Mouse (Mus musculus) erythroblast, embryonic 14.5 days (primary cell): ENCODE results near the gene Scd3. TPM values are rescaled to one million over a fixed set of nuclear protein-coding genes. Genes with fewer than 3 reads are reported as not detected.

Experiments
- H3K27me3 ChIP-seq: 2 replicates; pipeline ENCODE4 v1.6.1; 2012; ENCODE audit warnings: inconsistent platforms; ENCODE audit not compliant: control insufficient read depth
- H3K36me3 ChIP-seq: 2 replicates; pipeline ENCODE4 v1.6.1; 2012; ENCODE audit warnings: mild to moderate bottlenecking, inconsistent platforms; ENCODE audit not compliant: control insufficient read depth
- H3K4me1 ChIP-seq: 2 replicates; pipeline ENCODE4 v1.6.1; 2012; ENCODE audit warnings: inconsistent platforms; ENCODE audit not compliant: control insufficient read depth
- H3K4me3 ChIP-seq: replicated peaks from 2 replicates; pipeline ENCODE3; 2012; ENCODE audit warnings: moderate library complexity, mild to moderate bottlenecking, inconsistent platforms
- H3K9me3 ChIP-seq: 2 replicates; pipeline ENCODE4 v1.6.1; 2012; ENCODE audit warnings: low read length, inconsistent platforms, mixed read lengths; ENCODE audit not compliant: control insufficient read depth
- GATA1 ChIP-seq: IDR thresholded peaks from 2 replicates; pipeline ENCODE4 v1.6.1; 2012; ENCODE audit warnings: low read length, inconsistent platforms, mixed read lengths
- TAL1 ChIP-seq: IDR thresholded peaks from 3 replicates; pipeline ENCODE4 v1.6.1; 2012; ENCODE audit warnings: low read length, inconsistent platforms, mixed read lengths
- polyA plus RNA-seq: library from polyadenylated mRNA; stranded (reverse); fragments of >175 nt; gene quantifications from 2 replicates; pipeline ENCODE4 v1.2.3, GENCODE M21; 2012

Scd3 gene
- polyA plus RNA-seq, 1 experiment: not detected

DNA sequence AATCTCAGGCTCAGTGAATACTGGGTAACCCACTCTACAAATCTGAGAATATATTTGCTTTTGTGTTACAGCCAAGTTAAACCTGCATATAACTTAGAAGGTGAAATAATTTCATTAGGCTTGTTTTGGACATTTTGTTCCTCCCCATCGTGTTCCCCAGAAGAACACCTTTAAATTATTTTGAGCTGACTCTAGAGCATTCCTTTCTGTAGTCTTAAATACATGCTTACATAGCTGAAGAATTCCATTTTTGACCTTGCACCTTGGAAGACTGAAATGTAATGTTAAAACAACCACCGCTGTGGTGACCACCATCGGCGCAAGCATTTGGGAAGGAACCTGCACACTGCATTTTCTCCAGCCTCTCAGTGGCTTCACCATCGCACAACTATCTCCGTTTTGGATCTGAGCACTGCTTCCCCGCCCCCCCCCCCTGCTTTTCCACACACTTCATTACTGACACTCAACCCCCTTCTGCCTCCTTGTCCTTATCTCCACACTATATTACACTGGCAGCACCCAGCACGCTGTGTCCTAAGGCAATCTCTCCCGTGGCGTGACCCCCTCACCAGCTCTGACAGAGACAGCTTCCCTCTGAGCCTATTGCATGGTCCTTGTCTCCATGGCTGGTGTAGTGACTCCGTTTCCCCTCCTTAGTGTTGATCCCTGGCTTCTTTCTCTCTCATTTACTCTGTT, 84.5 kb downstream of the Scd3 start:
- Histone ChIP-seq H3K9me3 (no peaks in the 10 kb centered on the region), H3K4me1 (peaks cover 90% of the 10 kb centered on the region), H3K4me3 (no peak overlapping the region), H3K36me3 (no peaks in the 10 kb centered on the region), H3K27me3 (no peaks in the 10 kb centered on the region)
- TF ChIP-seq TAL1: no peak
- no peak for TF ChIP-seq GATA1

DNA sequence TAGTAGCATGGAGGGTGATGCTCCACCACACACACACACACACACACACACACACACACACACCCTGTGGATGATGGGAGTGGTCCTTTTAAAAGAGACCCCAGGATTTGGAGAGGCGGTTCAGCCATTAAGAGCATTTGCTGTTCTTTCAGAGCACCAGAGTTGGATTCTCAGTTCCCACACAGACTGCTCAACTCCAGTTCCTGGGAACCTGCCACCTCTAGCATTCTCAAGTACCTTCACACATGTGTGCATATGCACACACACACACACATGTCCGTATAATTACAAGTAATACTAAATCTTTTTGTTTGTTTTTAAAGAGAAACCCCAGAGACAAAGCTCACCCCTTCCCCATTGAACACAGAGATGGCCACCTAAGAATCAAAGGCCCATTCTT, 89.0 kb downstream of the Scd3 start:
- H3K36me3 ChIP-seq: peaks cover 22% of the 10 kb centered on the region
- peaks cover 90% of the 10 kb centered on the region for H3K4me1 ChIP-seq
- TF ChIP-seq TAL1 (no peak), GATA1 (no peak)
- no peaks in the 10 kb centered on the region for H3K9me3 ChIP-seq
- no peak overlapping the region for H3K4me3 ChIP-seq
- no peaks in the 10 kb centered on the region for H3K27me3 ChIP-seq

DNA sequence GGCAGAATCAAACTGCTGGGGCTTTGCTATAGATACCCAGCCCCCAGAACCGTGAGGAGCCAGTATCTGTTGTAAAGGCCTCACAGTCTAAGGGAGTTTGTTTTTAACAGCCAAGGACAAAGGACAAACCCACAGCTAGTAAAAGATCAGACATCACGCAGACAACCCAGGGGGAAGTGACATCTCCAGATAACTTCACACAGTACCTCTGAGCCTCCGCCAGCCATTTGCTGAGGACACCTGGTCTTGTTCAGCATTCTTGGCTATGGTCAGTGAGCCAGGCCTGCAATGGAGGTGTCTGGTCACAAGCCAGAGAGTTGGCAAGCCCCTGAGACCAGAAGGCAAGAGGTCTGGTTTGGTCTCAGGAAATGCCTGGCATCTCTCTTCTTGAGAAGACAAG, 89.4 kb downstream of the Scd3 start:
- Histone ChIP-seq H3K4me3 (peak overlapping the region; percentile 83), H3K9me3 (no peaks in the 10 kb centered on the region), H3K36me3 (peaks cover 26% of the 10 kb centered on the region), H3K4me1 (peaks cover 90% of the 10 kb centered on the region), H3K27me3 (no peaks in the 10 kb centered on the region)
- no peak for TF ChIP-seq TAL1
- TF ChIP-seq GATA1: no peak

DNA sequence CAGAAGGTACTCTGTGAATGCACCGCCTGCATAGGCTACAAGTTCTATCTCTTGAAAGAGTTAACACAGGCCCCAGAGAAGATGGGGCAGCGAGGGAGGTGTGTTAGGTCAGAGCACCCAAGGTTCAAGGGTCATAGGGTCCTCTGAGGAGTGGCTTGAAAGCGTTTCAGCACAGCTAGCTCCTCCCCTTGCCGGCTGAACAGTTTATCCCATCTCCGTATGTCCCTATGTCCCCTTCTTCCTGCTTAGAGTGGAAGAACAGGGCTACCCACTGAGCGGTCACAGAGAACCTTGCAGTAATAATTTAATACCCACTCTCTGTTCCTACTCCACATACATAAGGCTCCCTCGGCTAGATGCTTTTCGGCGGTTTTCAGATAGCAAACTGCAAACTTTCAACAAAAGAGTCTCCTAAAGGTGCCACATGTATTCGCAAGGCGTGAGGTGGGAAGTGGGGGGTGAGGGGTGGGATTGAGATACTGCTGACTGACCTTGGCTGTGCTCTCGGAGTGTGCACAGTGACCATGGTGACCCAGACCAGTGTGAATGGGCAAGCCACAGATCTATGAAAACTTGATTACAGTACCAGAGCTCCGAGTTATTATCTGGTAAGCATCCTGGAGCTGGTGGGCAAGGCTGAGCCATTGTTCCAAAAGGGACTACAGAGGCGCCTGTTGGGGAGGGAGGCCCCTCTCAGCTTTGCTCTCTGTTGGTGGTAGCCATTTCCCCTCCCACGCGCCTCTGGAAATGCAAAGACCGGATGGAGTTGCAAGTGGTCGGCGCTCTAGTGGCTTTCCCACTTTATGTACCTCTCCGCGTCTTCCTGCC, 90.1 kb downstream of the Scd3 start, which contains the start of gene Scd2:
TSS of gene Scd2 (plus strand) at position 734 of the 828 bp plus-strand sequence.
- Histone ChIP-seq H3K4me1 (peaks cover 91% of the 10 kb centered on the region), H3K9me3 (no peaks in the 10 kb centered on the region), H3K4me3 (peak within 1 kb of the TSS; percentile 83), H3K36me3 (peaks cover 33% of the 10 kb centered on the region), H3K27me3 (no peaks in the 10 kb centered on the region)
- TF ChIP-seq TAL1 (no peak), GATA1 (no peak)

Other genes starting within 250 kb of the Scd3 start
- gene Cpn1, start 216.7 kb upstream of the Scd3 start, polyA plus RNA-seq: 0.20 and 0.42 TPM in 2 replicates
- 0.06 TPM in 1 of 2 replicates, not detected in the other for gene Cyp2c23, start 174.1 kb upstream of the Scd3 start, polyA plus RNA-seq
- 0.02 and 0.04 TPM in 2 replicates for gene Erlin1, start 133.5 kb upstream of the Scd3 start, polyA plus RNA-seq
- 0.27 and 0.37 TPM in 2 replicates for gene Chuk, start 95.8 kb upstream of the Scd3 start, polyA plus RNA-seq
- gene Cwf19l1, start 67.4 kb upstream of the Scd3 start, polyA plus RNA-seq: 0.34 and 0.41 TPM in 2 replicates
- gene Bloc1s2, start 56.8 kb upstream of the Scd3 start, polyA plus RNA-seq: 3.9 and 5.6 TPM in 2 replicates
- not detected in 2 replicates for gene Pkd2l1, start 10.8 kb upstream of the Scd3 start, polyA plus RNA-seq
- gene Scd2, start 90.4 kb downstream of the Scd3 start, polyA plus RNA-seq: 0.27 TPM in 2 replicates
- gene Scd4, start 129.8 kb downstream of the Scd3 start, polyA plus RNA-seq: not detected in 2 replicates
- gene Scd1, start 204.6 kb downstream of the Scd3 start, polyA plus RNA-seq: 1.2 and 1.8 TPM in 2 replicates